8 mouse cellular contexts compared by ENCODE assay signal in the genomic region with DNA sequence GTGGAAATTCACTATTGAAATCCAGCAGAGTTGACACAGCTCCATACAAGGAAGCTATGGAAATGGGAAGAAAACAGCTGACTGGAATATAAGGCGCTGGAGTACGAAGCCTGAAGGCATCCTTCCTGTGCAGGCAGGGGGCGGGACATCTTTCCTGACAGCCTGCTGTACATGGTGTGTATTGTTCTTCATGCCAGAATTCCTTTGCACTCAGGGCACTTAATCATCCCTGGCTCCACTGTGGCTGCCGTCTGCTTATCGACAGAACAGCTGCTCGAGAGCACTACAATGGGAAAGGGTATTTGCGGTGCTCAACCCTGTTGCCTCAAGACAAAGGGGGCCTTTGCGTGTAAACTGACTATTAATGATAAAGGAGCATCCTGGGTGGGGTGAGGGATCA. TPM values are rescaled to one million over a fixed set of nuclear protein-coding genes. Genes with fewer than 3 reads are reported as not detected.
DNase-seq lines count a peak whose midpoint lies in the region; ATAC-seq and TF ChIP-seq lines count a peak whose summit lies in the region.

No protein-coding gene starts in this region.

- no peak for TF ChIP-seq CTCF in lung, adult 2 months (IDR thresholded peaks at IDR 0.05; ENCODE audit: insufficient read depth, low read length)

- TF ChIP-seq POLR2A in lung, adult 2 months (IDR thresholded peaks at IDR 0.05; ENCODE audit: borderline replicate concordance, extremely low read depth, low read depth, low read length): no peak

- no peak for DNase-seq in lung, adult 2 months
- DNase-seq in forebrain, embryonic 14.5 days (ENCODE audit: low spot score): peak; percentile 54
- DNase-seq in kidney, adult 9 months: peak; percentile 66
- DNase-seq in lung, postnatal 4 days: peak; percentile 17 to 68
- DNase-seq in gastrocnemius, postnatal 25 days: no peak
- no peak for DNase-seq in spleen, postnatal 10 days (ENCODE audit: low spot score in 2 of 2)

- H3K4me1 ChIP-seq in lung, embryonic 16.5 days (replicated peaks; ENCODE audit: control insufficient read depth, insufficient read depth, low read length): peaks cover 8% of the 10 kb centered on the region; the same call in 1 of the 2 replicates
- no peaks in the 10 kb centered on the region for H3K4me1 ChIP-seq in lung, adult 2 months (ENCODE audit: control insufficient read depth, insufficient read depth, low read length)
- no peaks in the 10 kb centered on the region; the same call in 1 of the 2 replicates for H3K4me1 ChIP-seq in forebrain, embryonic 14.5 days (ENCODE audit: control insufficient read depth, insufficient read depth, low read length)

- H3K27ac ChIP-seq in lung, embryonic 16.5 days (ENCODE audit: low read length): no peak overlapping the region
- no peak overlapping the region for H3K27ac ChIP-seq in forebrain, embryonic 14.5 days (ENCODE audit: low read depth, low read length)

- no peaks in the 10 kb centered on the region for H3K36me3 ChIP-seq in lung, embryonic 16.5 days (ENCODE audit: control insufficient read depth, insufficient read depth, low read length)
- H3K36me3 ChIP-seq in forebrain, embryonic 14.5 days (ENCODE audit: control insufficient read depth, insufficient read depth, low read length): no peaks in the 10 kb centered on the region

- WGBS in lung, embryonic 16.5 days: 10% methylated on average over 8 of the region's 8 CpGs
- 17% methylated on average over 8 of the region's 8 CpGs for WGBS in lung, adult 2 months
- 26% methylated on average over 8 of the region's 8 CpGs for WGBS in forebrain, embryonic 14.5 days

- peak; percentile 93 for ATAC-seq in lung, embryonic 16.5 days (ENCODE audit: low read depth)
- ATAC-seq in forebrain, embryonic 14.5 days: peak; percentile 46; the same call in 1 of the 2 replicates
- ATAC-seq in megakaryocyte progenitor cell, adult 5-6 weeks (replicated peaks; ENCODE audit: poor library complexity): no peak

- H3K4me2 ChIP-seq in lung, embryonic 16.5 days (ENCODE audit: low read depth, low read length): no peak overlapping the region
- H3K4me2 ChIP-seq in forebrain, embryonic 14.5 days (ENCODE audit: low read length): no peak overlapping the region

- H3K9ac ChIP-seq in lung, embryonic 16.5 days (ENCODE audit: low read length): no peak overlapping the region
- no peak overlapping the region for H3K9ac ChIP-seq in forebrain, embryonic 14.5 days (ENCODE audit: low read length)

- H3K4me3 ChIP-seq in lung, embryonic 16.5 days (ENCODE audit: low read length): no peak overlapping the region
- H3K4me3 ChIP-seq in lung, adult 2 months (replicated peaks; ENCODE audit: extremely low read depth, low read depth, low read length): no peak overlapping the region
- no peak overlapping the region for H3K4me3 ChIP-seq in forebrain, embryonic 14.5 days (ENCODE audit: low read depth, low read length)

- no peaks in the 10 kb centered on the region for H3K27me3 ChIP-seq in lung, embryonic 16.5 days (ENCODE audit: control insufficient read depth, insufficient read depth, low read depth, low read length)
- no peaks in the 10 kb centered on the region for H3K27me3 ChIP-seq in forebrain, embryonic 14.5 days (replicated peaks; ENCODE audit: control insufficient read depth, insufficient read depth, low read length)

- no peaks in the 10 kb centered on the region for H3K9me3 ChIP-seq in lung, embryonic 16.5 days (ENCODE audit: control insufficient read depth, low read length)
- no peaks in the 10 kb centered on the region for H3K9me3 ChIP-seq in forebrain, embryonic 14.5 days (replicated peaks; ENCODE audit: control insufficient read depth, low read length)

RNA-seq across cellular contexts. Expression of gene Ehd3, which starts 33.0 kb away (rescaled TPM):
- 14.1 and 15.4 TPM in 2 replicates for polyA plus RNA-seq in lung, embryonic 16.5 days (2015; fragmentation: Nextera tagmentation; extraction: Ambion mirVana)
- 11.3 and 12.7 TPM in 2 replicates for polyA plus RNA-seq in lung, adult 2 months (2012; rRNA removed)
- 8.4 and 10.6 TPM in 2 replicates for polyA plus RNA-seq in forebrain, embryonic 14.5 days (2014; fragmentation: Nextera tagmentation; extraction: Ambion mirVana)
- 1 to 10 TPM; 2.6 to 3.1 TPM for total RNA-seq in gastrocnemius, postnatal 25 days (2021)
- 0.27 and 0.39 TPM in 2 replicates for total RNA-seq in megakaryocyte progenitor cell, adult 5-6 weeks (2015)
- total RNA-seq in megakaryocyte progenitor cell, adult 5-6 weeks (2017): 0.37 and 0.51 TPM in 2 replicates

Comparison
In these comparisons a context has a peak if more than half of its experiments do, and no peak if none do; other contexts are left out.
1. DNase-seq: peak in forebrain, embryonic 14.5 days (single experiment), kidney, adult 9 months (single experiment) and lung, postnatal 4 days (2 of 2); none in lung, adult 2 months (single experiment), gastrocnemius, postnatal 25 days (single experiment) and spleen, postnatal 10 days (0 of 2).